Mouse (Mus musculus) olfactory bulb, adult 2 months (tissue): ENCODE measurements around the gene Per1.

Experiments
- CTCF ChIP-seq: fragments of 200-500 bp; IDR thresholded peaks from 2 replicates; pipeline ENCODE4 v1.5.1; 2012; ENCODE audit warnings: low read depth, mild to moderate bottlenecking, low read length, moderate library complexity; ENCODE audit not compliant: insufficient read depth
- POLR2A ChIP-seq: fragments of 200-500 bp; IDR thresholded peaks from 2 replicates; pipeline ENCODE4 v1.6.1; 2012; ENCODE audit warnings: mild to moderate bottlenecking, low read depth, low read length, moderate library complexity; ENCODE audit not compliant: insufficient read depth

DNA sequence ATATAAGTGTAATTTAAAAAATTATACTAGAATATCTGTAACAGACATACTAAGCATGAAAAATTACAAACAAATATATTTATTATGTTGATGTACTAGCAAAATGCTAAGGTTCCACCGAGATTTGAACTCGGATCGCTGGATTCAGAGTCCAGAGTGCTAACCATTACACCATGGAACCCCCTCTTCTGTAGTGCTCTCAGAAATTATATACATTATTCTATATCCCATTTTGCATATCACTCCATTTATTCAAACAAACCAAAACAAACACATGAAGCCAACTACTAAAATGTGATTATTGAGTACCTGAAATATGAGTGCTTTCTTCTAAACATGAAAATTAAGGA, 29.5 kb downstream of the Per1 start:
- TF ChIP-seq CTCF, result no peak
- TF ChIP-seq POLR2A, result no peak
